Mouse (Mus musculus): ENCODE data around the gene Ankrd23. TPM values are rescaled to one million over a fixed set of nuclear protein-coding genes. Genes with fewer than 3 reads are reported as not detected.

Ankrd23 gene
- polyA plus RNA-seq, 1 experiment, result 5.8 TPM

DNA sequence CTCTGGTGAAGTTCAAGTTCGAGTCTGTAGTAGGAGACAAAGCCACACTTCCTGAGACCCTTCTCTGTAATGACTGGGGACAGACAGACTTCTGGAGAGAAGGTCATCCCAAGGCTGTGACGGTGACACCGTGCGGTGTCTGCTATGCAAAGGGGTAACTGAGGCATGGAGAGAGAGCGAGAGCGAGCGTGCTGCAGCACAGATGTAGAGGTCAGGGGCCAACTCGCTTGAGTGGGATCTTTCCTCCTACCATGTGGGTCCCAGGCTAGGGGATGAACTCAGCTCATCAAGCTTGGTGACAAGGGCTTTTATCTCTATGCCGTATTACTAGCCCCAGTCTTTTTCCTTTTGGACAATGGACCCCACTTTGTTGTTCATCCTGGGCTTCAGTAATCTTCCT is 49.6 kb downstream of the Ankrd23 start:
- peaks cover 38% of the 10 kb centered on the region for H3K4me1 ChIP-seq (ENCODE audit: control insufficient read depth, insufficient read depth, insufficient read length, low read length)
- TF ChIP-seq CTCF (IDR thresholded peaks at IDR 0.05; ENCODE audit: extremely low read depth, insufficient read length, insufficient replicate concordance, low read depth, low read length) (no peak), POLR2A (IDR thresholded peaks at IDR 0.05; ENCODE audit: low read depth, low read length) (no peak)
- H3K4me3 ChIP-seq (ENCODE audit: low read depth, low read length), result no peak overlapping the region
- H3K27ac ChIP-seq (ENCODE audit: insufficient read depth, low read depth, low read length), result no peak overlapping the region
- H3K36me3 ChIP-seq (ENCODE audit: control insufficient read depth, insufficient read depth, low read length), result peaks cover 11% of the 10 kb centered on the region
- 93% methylated on average over 9 of the region's 9 CpGs for WGBS
- no peaks in the 10 kb centered on the region for H3K27me3 ChIP-seq (ENCODE audit: control insufficient read depth, insufficient read depth, low read length)

DNA sequence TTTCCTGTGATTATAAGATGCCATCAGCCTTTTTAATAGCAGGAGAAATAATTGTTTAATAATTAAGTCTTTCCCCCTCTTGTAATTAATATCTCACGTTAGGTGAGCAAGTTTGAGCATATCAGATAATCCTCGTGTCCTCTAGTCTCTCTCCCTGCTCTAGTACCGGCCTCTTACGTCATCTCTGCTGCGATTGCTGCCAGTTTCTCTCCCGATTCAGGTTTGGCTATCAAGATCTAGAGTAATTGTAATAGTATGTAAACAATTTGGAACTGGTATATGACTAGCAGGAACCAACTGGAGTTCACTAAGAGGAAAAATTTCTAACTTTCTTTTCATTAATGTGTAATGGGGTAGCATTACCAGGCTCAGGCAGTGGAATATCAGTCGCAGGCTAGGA is 51.6 kb downstream of the Ankrd23 start:
- H3K4me1 ChIP-seq (ENCODE audit: control insufficient read depth, insufficient read depth, insufficient read length, low read length), result peaks cover 32% of the 10 kb centered on the region
- H3K36me3 ChIP-seq (ENCODE audit: control insufficient read depth, insufficient read depth, low read length), result peaks cover 11% of the 10 kb centered on the region
- H3K27ac ChIP-seq (ENCODE audit: insufficient read depth, low read depth, low read length), result no peak overlapping the region; the same call in 1 of the 2 replicates
- WGBS, result 18% methylated on average over 7 of the region's 7 CpGs
- no peak for TF ChIP-seq POLR2A (IDR thresholded peaks at IDR 0.05; ENCODE audit: low read depth, low read length)
- TF ChIP-seq CTCF (IDR thresholded peaks at IDR 0.05; ENCODE audit: extremely low read depth, insufficient read length, insufficient replicate concordance, low read depth, low read length), result no peak
- no peaks in the 10 kb centered on the region for H3K27me3 ChIP-seq (ENCODE audit: control insufficient read depth, insufficient read depth, low read length)
- H3K4me3 ChIP-seq (ENCODE audit: low read depth, low read length), result no peak overlapping the region

DNA sequence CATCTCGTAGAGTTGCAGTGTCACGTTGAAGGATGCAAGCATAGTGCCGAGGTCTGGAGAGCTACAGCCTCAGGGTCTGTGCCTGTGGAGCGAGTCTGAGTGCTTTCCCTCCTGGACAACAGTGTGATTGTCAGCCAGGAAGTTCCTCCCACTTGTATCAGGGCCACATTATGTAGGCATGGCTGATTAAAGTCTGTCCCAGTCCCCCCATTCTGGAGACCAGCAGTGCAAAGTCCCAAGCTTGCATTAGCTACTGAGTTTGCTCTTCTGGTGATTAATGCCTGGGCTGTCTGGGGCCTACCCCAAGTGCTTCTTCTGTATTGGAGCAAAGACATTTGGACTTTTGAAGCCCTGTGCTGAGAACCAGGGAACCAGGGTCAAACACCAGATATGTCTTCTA is 52.9 kb downstream of the Ankrd23 start:
- Histone ChIP-seq H3K27ac (ENCODE audit: insufficient read depth, low read depth, low read length) (peak overlapping the region; percentile 45), H3K27me3 (ENCODE audit: control insufficient read depth, insufficient read depth, low read length) (no peaks in the 10 kb centered on the region), H3K4me3 (ENCODE audit: low read depth, low read length) (no peak overlapping the region), H3K4me1 (ENCODE audit: control insufficient read depth, insufficient read depth, insufficient read length, low read length) (peaks cover 33% of the 10 kb centered on the region), H3K36me3 (ENCODE audit: control insufficient read depth, insufficient read depth, low read length) (peaks cover 17% of the 10 kb centered on the region)
- no peak for TF ChIP-seq POLR2A (IDR thresholded peaks at IDR 0.05; ENCODE audit: low read depth, low read length)
- TF ChIP-seq CTCF (IDR thresholded peaks at IDR 0.05; ENCODE audit: extremely low read depth, insufficient read length, insufficient replicate concordance, low read depth, low read length), result peak; percentile 6; the same call in 1 of the 2 replicates
- 28% methylated on average over 4 of the region's 4 CpGs for WGBS

Other genes with a start within 250 kb of the Ankrd23 start
- 4.0 and 11.1 TPM in 2 replicates for gene Arid5a, start 229.2 kb downstream of the Ankrd23 start, polyA plus RNA-seq (2012; rRNA removed)
- 18.5 and 40.8 TPM in 2 replicates for gene Kansl3, start 167.7 kb downstream of the Ankrd23 start, polyA plus RNA-seq (2012; rRNA removed)
- gene Fer1l5, start 164.6 kb downstream of the Ankrd23 start, polyA plus RNA-seq (2012; rRNA removed), result not detected in 2 replicates
- gene Lman2l, start 91.6 kb downstream of the Ankrd23 start, polyA plus RNA-seq (2012; rRNA removed), result 3.9 and 5.5 TPM in 2 replicates
- 29.1 and 107 TPM in 2 replicates for gene Cnnm4, start 65.3 kb downstream of the Ankrd23 start, polyA plus RNA-seq (2012; rRNA removed)
- 7.1 and 13.0 TPM in 2 replicates for gene Cnnm3, start 25.0 kb downstream of the Ankrd23 start, polyA plus RNA-seq (2012; rRNA removed)
- gene Gm42417, start 2.5 kb upstream of the Ankrd23 start, polyA plus RNA-seq (2012; rRNA removed), result not detected in 2 replicates
- gene Ankrd39, start 10.6 kb upstream of the Ankrd23 start, polyA plus RNA-seq (2012; rRNA removed), result 10.3 and 13.5 TPM in 2 replicates
- gene Sema4c, start 21.5 kb upstream of the Ankrd23 start, polyA plus RNA-seq (2012; rRNA removed), result 3.4 and 6.0 TPM in 2 replicates
- gene Fam178b, start 146.3 kb upstream of the Ankrd23 start, polyA plus RNA-seq (2012; rRNA removed), result 0.29 TPM in 1 of 2 replicates, not detected in the other
- 1,137 and 1,468 TPM in 2 replicates for gene Cox5b, start 154.6 kb upstream of the Ankrd23 start, polyA plus RNA-seq (2012; rRNA removed)
- gene 4933424G06Rik, start 173.3 kb upstream of the Ankrd23 start, polyA plus RNA-seq (2012; rRNA removed), result not detected in 2 replicates
- 61.6 and 81.6 TPM in 2 replicates for gene Actr1b, start 177.5 kb upstream of the Ankrd23 start, polyA plus RNA-seq (2012; rRNA removed)
- gene Zap70, start 224.9 kb upstream of the Ankrd23 start, polyA plus RNA-seq (2012; rRNA removed), result 7.1 and 13.1 TPM in 2 replicates